ENCODE assay signal across 10 mouse cellular contexts in the genomic region with DNA sequence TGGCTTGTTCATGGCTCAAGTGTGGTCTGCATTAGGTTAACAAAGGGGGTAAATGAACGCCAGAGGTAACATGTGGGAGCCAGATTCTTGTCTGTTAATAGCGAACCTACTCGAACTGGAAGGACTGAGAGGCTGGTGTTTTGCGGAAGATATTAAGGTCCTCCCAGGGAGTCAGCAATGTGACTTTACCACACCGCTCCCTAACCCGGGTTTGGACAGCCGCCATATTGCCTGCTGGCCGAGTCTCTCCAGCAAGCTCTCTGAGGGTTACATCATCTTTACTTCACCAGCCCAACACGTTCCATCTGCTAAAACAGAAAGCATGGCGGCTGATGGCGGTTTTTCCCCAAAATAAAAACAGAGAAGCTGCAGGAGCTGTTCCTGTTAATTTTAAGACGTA. TPM values are rescaled to one million over a fixed set of nuclear protein-coding genes. Genes with fewer than 3 reads are reported as not detected.
DNase-seq lines count a peak whose midpoint lies in the region; ATAC-seq lines count a peak whose summit lies in the region.
"Had no signal": no experiment of that assay in that cellular context is flagged by ENCODE, and none has a peak within 500 bp of the region (broad histone marks: within the 10 kb centered on the region; RNA-seq: fewer than 3 reads in every experiment).

No protein-coding gene starts in this region.

- no peaks in the 10 kb centered on the region for H3K9me3 ChIP-seq in kidney, embryonic 15.5 days (replicated peaks)
- H3K9me3 ChIP-seq in limb, embryonic 15.5 days = no peaks in the 10 kb centered on the region
- H3K9me3 ChIP-seq in intestine, embryonic 16.5 days (ENCODE audit: control insufficient read depth, low read length) = no peaks in the 10 kb centered on the region
- H3K9me3 ChIP-seq: liver, embryonic 13.5 days had no signal

- DNase-seq in kidney, adult 11 months = peak; percentile 86
- peak; percentile 72 for DNase-seq in ZHBTc4 (ENCODE audit: low read depth, low spot score)
- DNase-seq in gastrocnemius, adult 8-10 months (ENCODE audit: low spot score in 2 of 2) = peak; percentile 47 to 63
- DNase-seq in natural killer cell, adult 2 months (ENCODE audit: low spot score in 2 of 2) = no peak
- no peak for DNase-seq in thymus, postnatal 10 days (ENCODE audit: low spot score in 2 of 2)
- DNase-seq: liver, embryonic 13.5 days had no signal

- ATAC-seq in kidney, embryonic 15.5 days (replicated peaks; ENCODE audit: low FRiP score) = no peak
- 0 out of 2 replicates have a peak, but pooled peaks have one; percentile 44 for ATAC-seq in limb, embryonic 15.5 days (ENCODE audit: insufficient number of reproducible peaks, low FRiP score, low TSS enrichment, low read depth)
- ATAC-seq in intestine, embryonic 16.5 days = no peak

- H3K4me1 ChIP-seq in kidney, embryonic 15.5 days = peaks cover 6% of the 10 kb centered on the region
- peaks cover 5% of the 10 kb centered on the region; the same call in 1 of the 2 replicates for H3K4me1 ChIP-seq in limb, embryonic 15.5 days
- peaks cover 6% of the 10 kb centered on the region; the same call in 1 of the 2 replicates for H3K4me1 ChIP-seq in intestine, embryonic 16.5 days (ENCODE audit: control insufficient read depth, insufficient read depth, low read length)
- H3K4me1 ChIP-seq: liver, embryonic 13.5 days had no signal

- peaks cover 68% of the 10 kb centered on the region for H3K36me3 ChIP-seq in kidney, embryonic 15.5 days
- peaks cover 33% of the 10 kb centered on the region for H3K36me3 ChIP-seq in limb, embryonic 15.5 days
- H3K36me3 ChIP-seq in intestine, embryonic 16.5 days (ENCODE audit: control insufficient read depth, insufficient read depth, low read length) = peaks cover 17% of the 10 kb centered on the region

- no peak overlapping the region for H3K4me3 ChIP-seq in kidney, embryonic 15.5 days (replicated peaks)
- no peak overlapping the region for H3K4me3 ChIP-seq in limb, embryonic 15.5 days
- H3K4me3 ChIP-seq in intestine, embryonic 16.5 days (ENCODE audit: low read length) = no peak overlapping the region
- H3K4me3 ChIP-seq: erythroblast, embryonic 14.5 days; liver, embryonic 13.5 days had no signal

- H3K27me3 ChIP-seq in kidney, embryonic 15.5 days = no peaks in the 10 kb centered on the region
- no peaks in the 10 kb centered on the region for H3K27me3 ChIP-seq in limb, embryonic 15.5 days
- H3K27me3 ChIP-seq in intestine, embryonic 16.5 days (replicated peaks; ENCODE audit: control insufficient read depth, insufficient read depth, low read length) = no peaks in the 10 kb centered on the region
- H3K27me3 ChIP-seq: liver, embryonic 13.5 days had no signal

- H3K27ac ChIP-seq in kidney, embryonic 15.5 days = no peak overlapping the region
- H3K27ac ChIP-seq in limb, embryonic 15.5 days = 0 out of 2 replicates have a peak overlapping the region, but pooled peaks have one; percentile 38
- no peak overlapping the region for H3K27ac ChIP-seq in intestine, embryonic 16.5 days (ENCODE audit: low read length)
- H3K27ac ChIP-seq: liver, embryonic 13.5 days had no signal

- H3K4me2 ChIP-seq in kidney, embryonic 15.5 days = no peak overlapping the region
- no peak overlapping the region for H3K4me2 ChIP-seq in limb, embryonic 15.5 days
- H3K4me2 ChIP-seq in intestine, embryonic 16.5 days (ENCODE audit: low read depth, low read length) = no peak overlapping the region
- H3K4me2 ChIP-seq: liver, embryonic 13.5 days had no signal

- WGBS in kidney, embryonic 15.5 days = 92% methylated on average over 12 of the region's 12 CpGs
- 46% methylated on average over 12 of the region's 12 CpGs for whole genome bisulfite sequencing in limb, embryonic 15.5 days
- WGBS in intestine, embryonic 16.5 days = 78% methylated on average over 12 of the region's 12 CpGs

- no peak overlapping the region for H3K9ac ChIP-seq in kidney, embryonic 15.5 days
- no peak overlapping the region for H3K9ac ChIP-seq in limb, embryonic 15.5 days
- no peak overlapping the region for H3K9ac ChIP-seq in intestine, embryonic 16.5 days (ENCODE audit: low read depth, low read length)
- H3K9ac ChIP-seq: liver, embryonic 13.5 days had no signal

RNA-seq across cellular contexts. Expression of gene Pkd2, which starts 6.5 kb away (rescaled TPM):
- 16.5 and 18.5 TPM in 2 replicates for polyA plus RNA-seq in kidney, embryonic 15.5 days (2015; fragmentation: Nextera tagmentation; extraction: Ambion mirVana)
- 1 to 10 TPM; 6.1 to 9.3 (median 7.6) TPM for total RNA-seq in gastrocnemius, adult 8-10 months (2022)
- polyA plus RNA-seq in limb, embryonic 15.5 days (2015; fragmentation: Nextera tagmentation; extraction: Ambion mirVana) = 14.8 and 20.0 TPM in 2 replicates
- 6.4 and 6.6 TPM in 2 replicates for polyA plus RNA-seq in intestine, embryonic 16.5 days (2015; fragmentation: Nextera tagmentation; extraction: Ambion mirVana)
- polyA plus RNA-seq: erythroblast, embryonic 14.5 days had no signal

RNA-seq across cellular contexts. Expression of gene Spp1, which starts 30.8 kb away (rescaled TPM):
- polyA plus RNA-seq in kidney, embryonic 15.5 days (2015; fragmentation: Nextera tagmentation; extraction: Ambion mirVana) = 64.9 and 527 TPM in 2 replicates
- 1 to 10 TPM in 3 of 4 experiments, under 1 TPM in 1; 0.75 to 4.6 (median 2.4) TPM for total RNA-seq in gastrocnemius, adult 8-10 months (2022)
- 143 and 338 TPM in 2 replicates for polyA plus RNA-seq in limb, embryonic 15.5 days (2015; fragmentation: Nextera tagmentation; extraction: Ambion mirVana)
- 42.5 and 46.6 TPM in 2 replicates for polyA plus RNA-seq in intestine, embryonic 16.5 days (2015; fragmentation: Nextera tagmentation; extraction: Ambion mirVana)
- polyA plus RNA-seq: erythroblast, embryonic 14.5 days had no signal

RNA-seq across cellular contexts. Expression of gene BC005561, which starts 42.4 kb away (rescaled TPM):
- polyA plus RNA-seq in kidney, embryonic 15.5 days (2015; fragmentation: Nextera tagmentation; extraction: Ambion mirVana) = 12.3 and 12.7 TPM in 2 replicates
- total RNA-seq in gastrocnemius, adult 8-10 months (2022) = 1 to 10 TPM; 2.7 to 3.5 (median 3.3) TPM
- 9.1 and 10.8 TPM in 2 replicates for polyA plus RNA-seq in limb, embryonic 15.5 days (2015; fragmentation: Nextera tagmentation; extraction: Ambion mirVana)
- 6.3 and 7.1 TPM in 2 replicates for polyA plus RNA-seq in intestine, embryonic 16.5 days (2015; fragmentation: Nextera tagmentation; extraction: Ambion mirVana)

Comparison
In these comparisons a context has a peak if more than half of its experiments do, and no peak if none do; other contexts are left out.
1. DNase-seq: peak in kidney, adult 11 months (single experiment), ZHBTc4 (single experiment) and gastrocnemius, adult 8-10 months (2 of 2); none in natural killer cell, adult 2 months (0 of 2) and thymus, postnatal 10 days (0 of 2).